Mouse (Mus musculus): ENCODE results near the gene Usp3. TPM values are rescaled to one million over a fixed set of nuclear protein-coding genes. Genes with fewer than 3 reads are reported as not detected.

Gene Usp3
- polyA plus RNA-seq, 1 experiment from 2014 or later = 99.8 TPM

GRCm38 (mm10) chr9:66506011-66506410, 86.9 kb downstream of the Usp3 start:
- Histone ChIP-seq H3K4me2 (ENCODE audit: low read depth, low read length, severe bottlenecking) (peak overlapping the region; percentile 18; the same call in 1 of the 2 replicates), H3K27me3 (ENCODE audit: control insufficient read depth, insufficient read depth, low read length) (no peaks in the 10 kb centered on the region), H3K9me3 (ENCODE audit: control insufficient read depth, low read length) (no peaks in the 10 kb centered on the region), H3K27ac (ENCODE audit: low read depth, low read length) (peak overlapping the region; percentile 88), H3K4me1 (replicated peaks; ENCODE audit: control insufficient read depth, insufficient read depth, low read length) (peaks cover 34% of the 10 kb centered on the region), H3K36me3 (ENCODE audit: control insufficient read depth, insufficient read depth, low read length) (peaks cover 10% of the 10 kb centered on the region; the same call in 1 of the 2 replicates), H3K4me3 (ENCODE audit: low read depth, low read length) (no peak overlapping the region), H3K9ac (ENCODE audit: low read length) (no peak overlapping the region; the same call in 1 of the 2 replicates)
- ATAC-seq (replicated peaks; ENCODE audit: low FRiP score) (peak; percentile 87), DNase-seq (ENCODE audit: low spot score) (peak; percentile 81)
- WGBS = 19% methylated on average over 4 of the region's 4 CpGs

GRCm38 (mm10) chr9:66505141-66505917, 87.6 kb downstream of the Usp3 start:
- Histone ChIP-seq H3K27ac (ENCODE audit: low read depth, low read length) (peak overlapping the region; percentile 88), H3K9me3 (ENCODE audit: control insufficient read depth, low read length) (no peaks in the 10 kb centered on the region), H3K36me3 (ENCODE audit: control insufficient read depth, insufficient read depth, low read length) (peaks cover 10% of the 10 kb centered on the region; the same call in 1 of the 2 replicates), H3K4me3 (ENCODE audit: low read depth, low read length) (no peak overlapping the region), H3K27me3 (ENCODE audit: control insufficient read depth, insufficient read depth, low read length) (no peaks in the 10 kb centered on the region), H3K4me1 (replicated peaks; ENCODE audit: control insufficient read depth, insufficient read depth, low read length) (peaks cover 27% of the 10 kb centered on the region), H3K4me2 (ENCODE audit: low read depth, low read length, severe bottlenecking) (no peak overlapping the region), H3K9ac (ENCODE audit: low read length) (peak overlapping the region; percentile 48)
- WGBS = 53% methylated on average over 9 of the region's 9 CpGs
- ATAC-seq (replicated peaks; ENCODE audit: low FRiP score) (0 out of 2 replicates have a peak, but pooled peaks have one; percentile 26), DNase-seq (ENCODE audit: low spot score) (no peak)

- Histone ChIP-seq H3K36me3 (ENCODE audit: control insufficient read depth, insufficient read depth, low read length) (peaks cover 10% of the 10 kb centered on the region; the same call in 1 of the 2 replicates), H3K4me2 (ENCODE audit: low read depth, low read length, severe bottlenecking) (no peak overlapping the region), H3K9ac (ENCODE audit: low read length) (no peak overlapping the region; the same call in 1 of the 2 replicates), H3K4me1 (replicated peaks; ENCODE audit: control insufficient read depth, insufficient read depth, low read length) (peaks cover 25% of the 10 kb centered on the region), H3K27ac (ENCODE audit: low read depth, low read length) (peak overlapping the region; percentile 6; the same call in 1 of the 2 replicates), H3K4me3 (ENCODE audit: low read depth, low read length) (no peak overlapping the region), H3K27me3 (ENCODE audit: control insufficient read depth, insufficient read depth, low read length) (no peaks in the 10 kb centered on the region), H3K9me3 (ENCODE audit: control insufficient read depth, low read length) (no peaks in the 10 kb centered on the region)
- no peak for DNase-seq (ENCODE audit: low spot score)
- 88% methylated on average over 13 of the region's 13 CpGs for WGBS
- ATAC-seq (replicated peaks; ENCODE audit: low FRiP score) = no peak
Observed at GRCm38 (mm10) chr9:66504518-66504917, 88.4 kb downstream of the Usp3 start.

GRCm38 (mm10) chr9:66503879-66504411, 89.0 kb downstream of the Usp3 start:
- H3K4me1 ChIP-seq (replicated peaks; ENCODE audit: control insufficient read depth, insufficient read depth, low read length) = peaks cover 25% of the 10 kb centered on the region
- no peak overlapping the region for H3K27ac ChIP-seq (ENCODE audit: low read depth, low read length)
- no peak overlapping the region for H3K4me3 ChIP-seq (ENCODE audit: low read depth, low read length)
- no peaks in the 10 kb centered on the region for H3K27me3 ChIP-seq (ENCODE audit: control insufficient read depth, insufficient read depth, low read length)
- H3K36me3 ChIP-seq (ENCODE audit: control insufficient read depth, insufficient read depth, low read length) = peaks cover 7% of the 10 kb centered on the region; the same call in 1 of the 2 replicates
- no peaks in the 10 kb centered on the region for H3K9me3 ChIP-seq (ENCODE audit: control insufficient read depth, low read length)
- no peak overlapping the region for H3K9ac ChIP-seq (ENCODE audit: low read length)
- ATAC-seq (replicated peaks; ENCODE audit: low FRiP score) (no peak), DNase-seq (ENCODE audit: low spot score) (no peak)
- no peak overlapping the region for H3K4me2 ChIP-seq (ENCODE audit: low read depth, low read length, severe bottlenecking)
- WGBS = 82% methylated on average over 4 of the region's 4 CpGs

GRCm38 (mm10) chr9:66501248-66501647, 91.7 kb downstream of the Usp3 start:
- no peak overlapping the region for H3K27ac ChIP-seq (ENCODE audit: low read depth, low read length)
- H3K4me3 ChIP-seq (ENCODE audit: low read depth, low read length) = no peak overlapping the region
- H3K4me1 ChIP-seq (replicated peaks; ENCODE audit: control insufficient read depth, insufficient read depth, low read length) = peaks cover 18% of the 10 kb centered on the region
- no peak for ATAC-seq (replicated peaks; ENCODE audit: low FRiP score)
- no peak overlapping the region for H3K9ac ChIP-seq (ENCODE audit: low read length)
- H3K9me3 ChIP-seq (ENCODE audit: control insufficient read depth, low read length) = no peaks in the 10 kb centered on the region
- no peak overlapping the region for H3K4me2 ChIP-seq (ENCODE audit: low read depth, low read length, severe bottlenecking)
- H3K36me3 ChIP-seq (ENCODE audit: control insufficient read depth, insufficient read depth, low read length) = peaks cover 3% of the 10 kb centered on the region; the same call in 1 of the 2 replicates
- no peak for DNase-seq (ENCODE audit: low spot score)
- 72% methylated on average over 2 of the region's 2 CpGs for WGBS
- no peaks in the 10 kb centered on the region for H3K27me3 ChIP-seq (ENCODE audit: control insufficient read depth, insufficient read depth, low read length)

- Histone ChIP-seq H3K4me1 (replicated peaks; ENCODE audit: control insufficient read depth, insufficient read depth, low read length) (no peaks in the 10 kb centered on the region), H3K9me3 (ENCODE audit: control insufficient read depth, low read length) (no peaks in the 10 kb centered on the region), H3K4me2 (ENCODE audit: low read depth, low read length, severe bottlenecking) (no peak overlapping the region), H3K27me3 (ENCODE audit: control insufficient read depth, insufficient read depth, low read length) (no peaks in the 10 kb centered on the region), H3K4me3 (ENCODE audit: low read depth, low read length) (no peak overlapping the region), H3K9ac (ENCODE audit: low read length) (no peak overlapping the region), H3K27ac (ENCODE audit: low read depth, low read length) (no peak overlapping the region), H3K36me3 (ENCODE audit: control insufficient read depth, insufficient read depth, low read length) (peaks cover 10% of the 10 kb centered on the region)
- DNase-seq (ENCODE audit: low spot score) (no peak), ATAC-seq (replicated peaks; ENCODE audit: low FRiP score) (no peak)
Observed at GRCm38 (mm10) chr9:66493992-66494391, 99.0 kb downstream of the Usp3 start.

- Histone ChIP-seq H3K27ac (ENCODE audit: low read depth, low read length) (no peak overlapping the region), H3K27me3 (ENCODE audit: control insufficient read depth, insufficient read depth, low read length) (no peaks in the 10 kb centered on the region), H3K36me3 (ENCODE audit: control insufficient read depth, insufficient read depth, low read length) (peaks cover 12% of the 10 kb centered on the region), H3K4me3 (ENCODE audit: low read depth, low read length) (no peak overlapping the region), H3K4me1 (replicated peaks; ENCODE audit: control insufficient read depth, insufficient read depth, low read length) (no peaks in the 10 kb centered on the region), H3K9me3 (ENCODE audit: control insufficient read depth, low read length) (no peaks in the 10 kb centered on the region), H3K4me2 (ENCODE audit: low read depth, low read length, severe bottlenecking) (no peak overlapping the region), H3K9ac (ENCODE audit: low read length) (no peak overlapping the region)
- no peak for ATAC-seq (replicated peaks; ENCODE audit: low FRiP score)
- no peak for DNase-seq (ENCODE audit: low spot score)
- WGBS = 91% methylated on average over 1 of the region's 1 CpGs
Observed at GRCm38 (mm10) chr9:66492361-66492760, 100.6 kb downstream of the Usp3 start.

- peaks cover 8% of the 10 kb centered on the region for H3K36me3 ChIP-seq (ENCODE audit: control insufficient read depth, insufficient read depth, low read length)
- ATAC-seq (replicated peaks; ENCODE audit: low FRiP score) (no peak), DNase-seq (ENCODE audit: low spot score) (no peak)
- H3K27me3 ChIP-seq (ENCODE audit: control insufficient read depth, insufficient read depth, low read length) = no peaks in the 10 kb centered on the region
- no peaks in the 10 kb centered on the region for H3K9me3 ChIP-seq (ENCODE audit: control insufficient read depth, low read length)
- no peak overlapping the region for H3K9ac ChIP-seq (ENCODE audit: low read length)
- H3K4me3 ChIP-seq (ENCODE audit: low read depth, low read length) = no peak overlapping the region
- H3K4me2 ChIP-seq (ENCODE audit: low read depth, low read length, severe bottlenecking) = no peak overlapping the region
- H3K27ac ChIP-seq (ENCODE audit: low read depth, low read length) = no peak overlapping the region
- H3K4me1 ChIP-seq (replicated peaks; ENCODE audit: control insufficient read depth, insufficient read depth, low read length) = no peaks in the 10 kb centered on the region
Observed at GRCm38 (mm10) chr9:66488786-66489185, 104.2 kb downstream of the Usp3 start.
